ENCODE assay signal across 10 mouse cellular contexts in the genomic region with DNA sequence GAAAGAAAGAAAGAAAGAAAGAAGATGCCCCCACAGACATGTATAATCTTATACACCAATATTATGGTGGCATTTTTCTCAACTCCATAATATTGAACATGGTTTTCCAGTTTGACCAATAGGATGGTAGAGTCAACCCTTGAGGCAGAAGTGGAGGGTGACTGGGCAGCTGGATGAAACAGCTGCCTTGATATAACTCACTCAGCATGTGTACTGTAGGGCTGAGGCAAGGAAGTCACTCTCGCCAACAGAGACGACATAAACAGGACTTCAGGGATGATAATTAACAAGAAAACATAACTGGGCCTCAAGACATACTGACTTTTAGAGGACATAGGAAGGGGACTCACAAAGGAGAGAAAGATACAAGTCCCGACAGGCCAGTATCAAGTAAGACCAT. TPM values are rescaled to one million over a fixed set of nuclear protein-coding genes. Genes with fewer than 3 reads are reported as not detected.
DNase-seq lines count a peak whose midpoint lies in the region; ATAC-seq and TF ChIP-seq lines count a peak whose summit lies in the region.
"Had no signal": no experiment of that assay in that cellular context is flagged by ENCODE, and none has a peak within 500 bp of the region (broad histone marks: within the 10 kb centered on the region; RNA-seq: fewer than 3 reads in every experiment).

No protein-coding gene starts in this region.

- peak overlapping the region; percentile 58 for H3K9ac ChIP-seq in hindbrain, embryonic 16.5 days (ENCODE audit: low read depth, low read length)
- peak overlapping the region; percentile 64; the same call in 1 of the 2 replicates for H3K9ac ChIP-seq in midbrain, postnatal 0 days (replicated peaks; ENCODE audit: low read length, poor library complexity, severe bottlenecking)

- H3K27me3 ChIP-seq in hindbrain, embryonic 16.5 days (replicated peaks; ENCODE audit: control insufficient read depth, insufficient read depth, low read length): no peaks in the 10 kb centered on the region
- no peaks in the 10 kb centered on the region for H3K27me3 ChIP-seq in midbrain, postnatal 0 days (ENCODE audit: insufficient read depth, low read length)

- H3K36me3 ChIP-seq in hindbrain, embryonic 16.5 days (ENCODE audit: control insufficient read depth, insufficient read depth, low read length): peaks cover 3% of the 10 kb centered on the region; the same call in 1 of the 2 replicates
- peaks cover 27% of the 10 kb centered on the region for H3K36me3 ChIP-seq in midbrain, postnatal 0 days (ENCODE audit: insufficient read depth, low read length)

- TF ChIP-seq CTCF in layer of hippocampus, adult 2 months (conservative IDR thresholded peaks at IDR 0.05): no peak
- TF ChIP-seq CTCF in cortical plate, adult 2 months (IDR thresholded peaks at IDR 0.05; ENCODE audit: extremely low read depth, insufficient read depth, low read length): no peak
- TF ChIP-seq CTCF in midbrain, postnatal 0 days (IDR thresholded peaks at IDR 0.05): no peak

- TF ChIP-seq POLR2A in cortical plate, adult 2 months (IDR thresholded peaks at IDR 0.05; ENCODE audit: extremely low read depth, insufficient read depth, low read length): no peak

- H3K4me1 ChIP-seq in cortical plate, adult 2 months (ENCODE audit: control insufficient read depth, insufficient read depth, low read length): peaks cover 5% of the 10 kb centered on the region
- peaks cover 12% of the 10 kb centered on the region for H3K4me1 ChIP-seq in hindbrain, embryonic 16.5 days (ENCODE audit: control insufficient read depth, insufficient read depth, low read depth, low read length)
- H3K4me1 ChIP-seq in midbrain, postnatal 0 days (ENCODE audit: insufficient read depth, low read length): no peaks in the 10 kb centered on the region

- peak overlapping the region; percentile 92; the same call in 1 of the 2 replicates for H3K27ac ChIP-seq in layer of hippocampus, adult 2 months
- H3K27ac ChIP-seq in cortical plate, adult 2 months (ENCODE audit: insufficient read depth, low read length): no peak overlapping the region
- H3K27ac ChIP-seq in hindbrain, embryonic 16.5 days (ENCODE audit: low read depth, low read length): no peak overlapping the region
- H3K27ac ChIP-seq in midbrain, postnatal 0 days (ENCODE audit: low read depth, low read length): no peak overlapping the region

- peak overlapping the region; percentile 75 for H3K4me2 ChIP-seq in hindbrain, embryonic 16.5 days (ENCODE audit: low read length)
- H3K4me2 ChIP-seq in midbrain, postnatal 0 days (ENCODE audit: low read depth, low read length, poor library complexity, severe bottlenecking): peak overlapping the region; percentile 67

- ATAC-seq in hindbrain, embryonic 16.5 days: no peak
- ATAC-seq in midbrain, postnatal 0 days (ENCODE audit: low FRiP score): no peak

- no peak for DNase-seq in layer of hippocampus, adult 2 months (ENCODE audit: low spot score in 2 of 2)
- no peak for DNase-seq in layer of hippocampus, adult 9-10 months (ENCODE audit: low spot score)
- no peak for DNase-seq in midbrain, postnatal 0 days (ENCODE audit: low spot score)
- DNase-seq in thymus, postnatal 25 days: no peak
- DNase-seq in urinary bladder, postnatal 25 days (ENCODE audit: low spot score): no peak
- DNase-seq in cerebellum, postnatal 25 days: no peak
- DNase-seq: adrenal gland, postnatal 10 days; kidney, adult 18-20 months had no signal

- H3K4me3 ChIP-seq in layer of hippocampus, adult 2 months: peak overlapping the region; percentile 74
- peak overlapping the region; percentile 74 for H3K4me3 ChIP-seq in cortical plate, adult 2 months (ENCODE audit: insufficient read depth, low read length)
- peak overlapping the region; percentile 52 for H3K4me3 ChIP-seq in hindbrain, embryonic 16.5 days (ENCODE audit: low read length)
- H3K4me3 ChIP-seq in midbrain, postnatal 0 days (ENCODE audit: low read depth, low read length): peak overlapping the region; percentile 83

- WGBS in hindbrain, embryonic 16.5 days: 16% methylated on average over 3 of the region's 3 CpGs
- 21% methylated on average over 3 of the region's 3 CpGs for WGBS in midbrain, postnatal 0 days

- no peaks in the 10 kb centered on the region for H3K9me3 ChIP-seq in hindbrain, embryonic 16.5 days (ENCODE audit: control insufficient read depth, low read length)
- no peaks in the 10 kb centered on the region for H3K9me3 ChIP-seq in midbrain, postnatal 0 days (ENCODE audit: low read length)

RNA-seq across cellular contexts. Expression of a gene that starts 0.9 kb away (rescaled TPM):
- 1 to 10 TPM; 4.9 to 5.4 TPM for total RNA-seq in layer of hippocampus, adult 2 months (2021)
- polyA plus RNA-seq in cortical plate, adult 2 months (2012; rRNA removed): 6.6 and 8.0 TPM in 2 replicates
- 3.8 and 4.5 TPM in 2 replicates for polyA plus RNA-seq in hindbrain, embryonic 16.5 days (2015; fragmentation: Nextera tagmentation; extraction: Ambion mirVana)
- 3.5 and 5.1 TPM in 2 replicates for total RNA-seq in midbrain, postnatal 0 days (2014; rRNA removed)
- 4.8 and 5.9 TPM in 2 replicates for polyA plus RNA-seq in midbrain, postnatal 0 days (2015; fragmentation: Nextera tagmentation; extraction: Ambion mirVana)

RNA-seq across cellular contexts. Expression of a gene that starts 1.4 kb away (rescaled TPM):
- total RNA-seq in layer of hippocampus, adult 2 months (2021): 10 to 100 TPM; 24.3 to 26.6 TPM
- 12.0 TPM in 2 replicates for polyA plus RNA-seq in cortical plate, adult 2 months (2012; rRNA removed)
- polyA plus RNA-seq in hindbrain, embryonic 16.5 days (2015; fragmentation: Nextera tagmentation; extraction: Ambion mirVana): 53.2 and 59.1 TPM in 2 replicates
- total RNA-seq in midbrain, postnatal 0 days (2014; rRNA removed): 31.6 and 37.5 TPM in 2 replicates
- polyA plus RNA-seq in midbrain, postnatal 0 days (2015; fragmentation: Nextera tagmentation; extraction: Ambion mirVana): 67.5 and 73.2 TPM in 2 replicates
